ENCODE assay signal across 19 mouse cellular contexts in genomic region chr4:111421785-111422184, GRCm38 (mm10). TPM values are rescaled to one million over a fixed set of nuclear protein-coding genes. Genes with fewer than 3 reads are reported as not detected.
"Had no signal": no experiment of that assay in that cellular context is flagged by ENCODE, and none has a peak within 500 bp of the region (broad histone marks: within the 10 kb centered on the region; RNA-seq: fewer than 3 reads in every experiment).

No protein-coding gene starts in this region.

- ATAC-seq: midbrain, embryonic 15.5 days had no signal

- H3K27ac ChIP-seq: kidney, embryonic 15.5 days; left cerebral cortex, adult 2 months; liver, embryonic 13.5 days; macrophage; midbrain, embryonic 12.5 days; midbrain, embryonic 15.5 days; neural tube, embryonic 13.5 days; stomach, embryonic 15.5 days had no signal

- H3K4me3 ChIP-seq: kidney, embryonic 15.5 days; left cerebral cortex, adult 2 months; liver, embryonic 13.5 days; midbrain, embryonic 12.5 days; midbrain, embryonic 15.5 days; myocyte; neural tube, embryonic 13.5 days; stomach, embryonic 15.5 days had no signal

- DNase-seq: kidney, postnatal 10 days; kidney, postnatal 36 days; layer of hippocampus, postnatal 36 days; liver, embryonic 13.5 days; lung, adult 2 months; retina, postnatal 1 day; right cerebral cortex, postnatal 25 days; spleen, adult 18-20 months; thymus, adult 18-20 months; thymus, postnatal 36 days had no signal

- H3K36me3 ChIP-seq: liver, embryonic 13.5 days had no signal

- H3K4me1 ChIP-seq: liver, embryonic 13.5 days had no signal

- H3K9me3 ChIP-seq: kidney, embryonic 15.5 days; liver, embryonic 13.5 days; midbrain, embryonic 12.5 days; midbrain, embryonic 15.5 days; neural tube, embryonic 13.5 days; stomach, embryonic 15.5 days had no signal

- H3K9ac ChIP-seq: kidney, embryonic 15.5 days; liver, embryonic 13.5 days; midbrain, embryonic 12.5 days; midbrain, embryonic 15.5 days; neural tube, embryonic 13.5 days; stomach, embryonic 15.5 days had no signal

- H3K27me3 ChIP-seq: kidney, embryonic 15.5 days; liver, embryonic 13.5 days; midbrain, embryonic 12.5 days; midbrain, embryonic 15.5 days; neural tube, embryonic 13.5 days; stomach, embryonic 15.5 days had no signal

- H3K4me2 ChIP-seq: kidney, embryonic 15.5 days; liver, embryonic 13.5 days; midbrain, embryonic 12.5 days; midbrain, embryonic 15.5 days; neural tube, embryonic 13.5 days; stomach, embryonic 15.5 days had no signal

RNA-seq across cellular contexts. Expression of gene Bend5, which starts 7.0 kb away (rescaled TPM):
- total RNA-seq: megakaryocyte, adult 5-6 weeks had no signal
- polyA plus RNA-seq: macrophage, myocyte had no signal
